Mouse (Mus musculus) heart, embryonic 11.5 days (tissue): Measurements from ENCODE around the gene Neurod4. TPM values are rescaled to one million over a fixed set of nuclear protein-coding genes. Genes with fewer than 3 reads are reported as not detected.

Source experiments
- polyA plus RNA-seq: library from polyadenylated mRNA; unstranded; fragments of >200 nt; fragmentation: Nextera tagmentation; extraction: Ambion mirVana; gene quantifications from 2 replicates; pipeline ENCODE4 v1.2.1, GENCODE M21; 2014

Gene Neurod4
- polyA plus RNA-seq, 1 experiment from 2014 or later = not detected

Other genes starting within 250 kb of the Neurod4 start
- not detected in 2 replicates for gene Olfr821, start 249.9 kb downstream of the Neurod4 start, polyA plus RNA-seq
- not detected in 2 replicates for gene Olfr822, start 209.0 kb downstream of the Neurod4 start, polyA plus RNA-seq
- not detected in 2 replicates for gene Olfr823, start 164.9 kb downstream of the Neurod4 start, polyA plus RNA-seq
- gene Olfr824, start 150.2 kb downstream of the Neurod4 start, polyA plus RNA-seq = not detected in 2 replicates
- gene Olfr825, start 113.5 kb downstream of the Neurod4 start, polyA plus RNA-seq = not detected in 2 replicates
- not detected in 2 replicates for gene Olfr826, start 96.1 kb downstream of the Neurod4 start, polyA plus RNA-seq
- gene Olfr827, start 65.8 kb downstream of the Neurod4 start, polyA plus RNA-seq = not detected in 2 replicates
- gene Tespa1, start 42.6 kb upstream of the Neurod4 start, polyA plus RNA-seq = 0.46 TPM in 1 of 2 replicates, not detected in the other
- 0.01 TPM in 1 of 2 replicates, not detected in the other for gene Vmn2r84, start 114.1 kb upstream of the Neurod4 start, polyA plus RNA-seq
- not detected in 2 replicates for gene Vmn2r85, start 149.5 kb upstream of the Neurod4 start, polyA plus RNA-seq
- not detected in 2 replicates for gene Vmn2r86, start 175.8 kb upstream of the Neurod4 start, polyA plus RNA-seq
- gene Vmn2r87, start 217.2 kb upstream of the Neurod4 start, polyA plus RNA-seq = not detected in 2 replicates